Mouse (Mus musculus): ENCODE measurements around the gene Mrpl53.

Gene Mrpl53

DNA sequence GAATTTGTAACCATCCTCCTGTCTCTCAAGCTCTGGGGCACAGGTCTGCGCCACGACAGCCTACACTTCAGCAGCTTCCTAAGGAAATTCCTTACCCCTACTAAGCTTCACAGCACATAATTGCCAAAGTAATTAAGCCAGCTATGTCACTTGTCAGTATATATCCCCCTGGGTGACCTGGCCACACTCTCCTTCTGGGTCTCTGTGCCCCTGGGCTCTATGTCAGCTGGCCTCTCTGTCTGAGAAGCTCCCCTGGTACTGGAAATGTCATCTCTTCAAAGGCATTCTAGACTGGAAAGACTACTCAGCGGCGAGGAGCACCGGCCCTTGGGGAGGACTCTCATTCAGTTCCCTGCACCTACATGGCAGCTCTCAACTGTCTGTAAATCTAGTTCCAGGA is 14.1 kb downstream of the Mrpl53 start:
- DNase-seq, result no peak

DNA sequence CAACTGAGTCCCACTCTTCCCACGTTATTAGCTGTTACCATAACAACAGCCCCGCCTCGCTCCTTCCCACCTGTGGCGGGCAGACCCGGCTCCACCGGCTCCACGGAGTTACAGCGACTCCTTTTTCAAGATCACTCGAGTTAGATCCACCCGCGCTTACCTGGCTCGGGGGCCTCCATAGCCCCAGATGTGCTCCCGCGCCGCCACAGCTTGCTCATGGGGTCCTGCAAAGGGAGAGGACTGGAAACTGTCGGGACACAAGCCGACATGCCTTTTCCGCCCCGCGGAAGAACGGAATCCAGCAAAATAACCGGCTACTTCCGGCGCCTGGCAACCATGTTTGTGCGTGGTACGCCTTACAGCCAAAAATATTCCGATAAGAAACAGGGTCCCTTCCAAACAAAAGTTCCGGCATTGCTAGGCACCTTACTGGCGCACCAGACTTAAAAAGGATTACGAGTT is 16.0 kb downstream of the Mrpl53 start:
- peak; percentile 89 for DNase-seq

DNA sequence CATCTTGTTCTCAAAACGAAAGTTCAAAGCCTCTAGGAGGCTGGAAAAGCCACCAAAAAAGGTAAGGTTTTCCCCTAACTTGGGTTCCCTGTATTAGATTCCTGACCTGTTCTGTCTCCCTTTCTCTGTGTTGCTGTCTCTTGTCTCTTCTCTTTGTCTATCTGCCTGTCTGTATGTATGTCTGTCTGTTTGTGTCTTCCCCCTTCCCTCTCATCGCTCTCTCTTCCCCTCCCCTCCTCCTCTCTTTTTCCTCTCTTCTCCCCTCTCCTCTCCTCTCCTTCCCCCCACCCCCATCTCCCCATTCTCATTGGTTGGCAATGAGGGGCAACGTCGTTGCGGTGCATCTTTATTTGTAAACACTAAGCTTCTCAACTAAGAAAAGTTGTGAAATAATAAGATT is 16.5 kb downstream of the Mrpl53 start, which contains the start of gene Ino80b:
Gene Ino80b, minus strand, starts transcription at position 101 of the 400 bp plus-strand sequence.
- DNase-seq, result no peak

DNA sequence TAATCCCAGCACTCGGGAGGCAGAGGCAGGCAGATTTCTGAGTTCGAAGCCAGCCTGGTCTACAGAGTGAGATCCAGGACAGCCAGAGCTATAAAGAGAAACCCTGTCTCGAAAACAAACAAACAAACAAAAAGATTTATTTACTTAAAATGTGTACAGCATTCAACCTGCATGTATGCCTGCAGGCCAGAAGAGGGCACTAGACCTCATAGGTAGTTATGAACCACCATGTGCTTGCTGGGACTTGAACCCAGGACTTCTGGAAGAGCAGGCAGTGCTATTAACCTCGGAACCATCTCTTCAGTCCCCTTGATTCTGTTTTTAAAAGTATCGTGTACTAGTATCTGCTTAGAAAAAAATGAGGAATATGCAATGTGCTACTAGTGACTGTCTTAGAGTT is 18.6 kb downstream of the Mrpl53 start:
- DNase-seq, result no peak

DNA sequence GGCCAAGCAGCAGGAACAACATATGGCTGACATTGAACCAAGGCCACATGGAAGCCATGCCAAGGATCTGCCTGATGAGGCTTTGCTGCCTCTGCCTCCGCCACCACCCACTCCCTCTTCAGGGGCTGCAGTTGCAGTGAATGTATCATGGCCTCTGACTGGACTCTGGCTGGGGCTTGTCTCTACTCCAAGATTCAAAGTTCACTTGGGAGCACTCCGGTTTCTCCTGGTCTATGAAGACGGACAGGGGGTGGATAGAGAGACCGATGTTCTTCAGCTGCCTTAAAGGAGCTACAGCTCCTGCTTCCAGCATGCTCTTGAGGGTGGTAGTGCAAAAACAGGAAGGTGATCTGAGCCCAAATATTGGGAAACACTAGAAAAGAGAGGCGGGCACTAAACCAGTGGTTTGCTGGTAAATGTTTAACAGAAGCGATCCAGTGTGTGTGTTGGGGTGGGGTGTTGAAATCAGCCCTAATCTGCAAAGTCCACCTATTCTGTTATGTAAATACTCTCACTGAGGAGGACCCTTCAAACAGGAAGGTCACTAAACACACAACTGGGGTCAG is 22.7 kb downstream of the Mrpl53 start:
- no peak for DNase-seq

DNA sequence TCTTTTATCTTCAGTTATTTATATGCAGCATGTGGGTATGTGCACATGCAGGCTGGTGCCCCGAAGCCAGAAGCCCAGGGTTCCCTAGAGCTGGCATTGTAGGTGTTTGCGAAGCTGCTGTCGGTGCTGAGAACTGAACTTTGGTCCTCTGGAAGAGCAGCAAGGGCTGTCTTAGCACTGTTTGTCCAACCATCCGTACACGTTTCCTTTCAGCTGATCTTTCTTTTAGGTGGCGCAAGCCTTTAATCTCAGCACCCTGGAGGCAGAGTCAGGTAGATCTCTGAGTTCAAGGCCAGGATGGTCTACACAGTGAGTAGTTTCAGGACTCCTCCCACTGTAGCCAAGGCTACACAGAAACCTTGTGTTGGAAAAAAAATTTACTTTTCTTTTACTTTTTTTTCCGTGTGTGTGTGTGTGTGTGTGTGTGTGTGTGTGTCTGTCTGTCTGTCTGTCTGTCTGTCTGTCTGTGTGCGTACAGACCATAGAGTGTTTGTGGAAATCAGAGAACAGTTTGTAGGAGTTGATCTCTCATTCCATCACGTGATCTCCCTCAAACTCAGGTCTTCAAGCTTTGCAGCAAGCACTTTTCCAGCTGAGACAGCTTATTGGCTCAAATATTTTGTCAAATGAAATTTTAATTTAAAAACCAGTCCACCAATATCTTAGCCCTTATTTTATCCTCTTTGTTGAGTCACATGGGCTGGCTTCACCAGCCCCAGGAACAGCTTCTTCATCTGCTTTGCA is 23.5 kb downstream of the Mrpl53 start:
- DNase-seq, result no peak

DNA sequence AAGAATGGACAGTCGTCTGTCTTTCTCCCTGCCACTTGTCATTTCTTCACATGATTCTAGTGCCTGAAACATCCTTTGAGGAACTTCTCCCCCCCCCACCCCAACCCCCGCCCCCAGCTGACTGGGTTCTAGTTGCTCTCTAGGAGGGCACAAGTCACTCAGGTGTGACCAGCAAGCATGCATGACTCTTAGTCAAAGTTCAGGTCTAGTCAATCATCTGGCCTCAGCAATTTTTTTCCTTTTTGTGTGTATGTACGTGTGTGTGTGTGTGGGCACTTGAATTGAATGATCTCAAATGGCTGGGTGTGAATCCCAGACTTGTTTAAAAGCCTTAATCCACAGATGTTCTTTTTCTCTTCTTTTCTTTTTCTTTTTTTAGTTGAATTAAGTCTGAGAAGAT is 25.4 kb downstream of the Mrpl53 start:
- no peak for DNase-seq

DNA sequence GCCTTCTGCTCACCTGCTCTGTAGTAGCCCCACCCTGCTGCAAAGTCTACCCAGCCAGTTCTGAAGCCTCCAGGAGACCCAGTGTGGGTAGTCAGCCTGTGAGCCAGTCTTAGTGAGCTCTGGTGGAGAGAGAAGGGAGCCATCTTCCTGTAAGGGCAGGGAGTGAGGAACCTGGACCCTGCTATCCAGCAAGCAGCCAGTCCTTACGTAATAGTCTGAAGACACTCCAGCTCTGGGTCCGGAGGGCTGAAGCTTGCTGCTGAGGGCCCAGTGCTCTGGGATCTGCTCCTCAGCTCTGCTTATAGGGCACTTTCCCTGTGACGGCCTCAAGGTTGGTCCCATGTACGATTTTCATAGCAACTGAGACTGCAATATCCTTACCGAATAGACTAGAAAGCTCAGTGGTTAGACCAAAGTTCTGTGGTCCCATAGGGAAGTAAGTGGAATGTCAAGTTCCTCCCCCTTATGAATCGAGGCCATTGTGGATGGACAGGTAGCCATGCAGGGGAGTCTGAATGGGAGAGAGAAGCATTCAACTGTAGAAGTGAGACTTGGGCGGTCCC is 26.2 kb downstream of the Mrpl53 start, which contains the start of gene Rtkn:
Gene Rtkn, plus strand, starts transcription at position 513 of the 563 bp plus-strand sequence.
- DNase-seq, result no peak

DNA sequence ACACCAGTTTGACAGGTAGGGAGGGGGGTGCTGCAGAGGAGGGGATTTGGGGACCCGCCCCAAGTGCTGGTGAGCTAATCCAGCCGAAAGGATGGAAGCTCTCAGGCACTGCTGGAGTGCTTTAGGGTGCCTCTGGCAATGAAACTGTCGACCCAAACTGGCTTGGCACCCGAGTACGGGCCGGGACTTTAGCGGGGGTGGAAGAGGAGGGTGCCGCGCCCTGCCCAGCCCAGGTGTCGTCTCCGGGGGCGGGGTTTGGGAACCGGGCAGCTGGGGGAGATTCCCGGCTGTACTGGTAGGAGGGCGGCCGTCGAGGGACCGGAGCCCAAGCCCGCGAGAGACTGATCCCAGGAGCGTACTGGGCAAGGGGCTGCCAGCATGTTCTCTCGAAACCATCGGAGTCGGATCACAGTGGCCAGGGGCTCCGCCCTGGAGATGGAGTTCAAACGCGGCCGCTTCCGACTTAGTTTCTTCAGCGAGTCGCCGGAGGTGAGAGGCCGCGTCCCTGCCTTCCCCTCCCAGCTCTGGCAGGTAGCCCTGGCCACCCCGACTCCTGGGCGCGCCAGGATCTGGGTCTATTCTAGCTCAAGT is 26.8 kb downstream of the Mrpl53 start:
- peak; percentile 38 for DNase-seq

DNA sequence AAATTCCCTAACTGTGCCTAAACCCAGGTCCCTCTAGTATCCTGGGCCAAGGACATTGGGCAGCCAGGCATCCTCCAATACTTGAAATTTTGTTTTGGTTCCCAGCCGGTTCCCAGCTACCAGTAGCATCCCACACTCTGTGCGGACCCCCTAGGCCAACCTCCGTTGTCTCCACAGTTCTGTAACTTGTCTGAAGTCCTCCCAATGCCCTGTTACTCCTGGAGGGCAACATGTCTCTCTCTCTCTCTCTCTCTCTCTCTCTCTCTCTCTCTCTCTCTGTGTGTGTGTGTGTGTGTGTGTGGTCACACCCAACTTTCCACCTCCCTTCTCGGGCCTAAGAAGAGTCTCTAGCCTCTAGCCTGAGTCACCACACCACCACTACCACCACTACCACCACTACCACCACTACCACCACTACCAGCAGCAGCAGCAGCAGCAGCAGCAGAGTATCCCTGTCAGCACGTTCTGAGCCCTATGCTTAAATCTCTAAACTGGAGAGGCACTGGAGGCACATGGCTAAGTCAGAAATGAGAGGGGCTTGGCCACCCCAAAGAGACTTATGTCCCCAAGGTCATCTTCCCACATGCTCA is 27.5 kb downstream of the Mrpl53 start:
- DNase-seq, result no peak

DNA sequence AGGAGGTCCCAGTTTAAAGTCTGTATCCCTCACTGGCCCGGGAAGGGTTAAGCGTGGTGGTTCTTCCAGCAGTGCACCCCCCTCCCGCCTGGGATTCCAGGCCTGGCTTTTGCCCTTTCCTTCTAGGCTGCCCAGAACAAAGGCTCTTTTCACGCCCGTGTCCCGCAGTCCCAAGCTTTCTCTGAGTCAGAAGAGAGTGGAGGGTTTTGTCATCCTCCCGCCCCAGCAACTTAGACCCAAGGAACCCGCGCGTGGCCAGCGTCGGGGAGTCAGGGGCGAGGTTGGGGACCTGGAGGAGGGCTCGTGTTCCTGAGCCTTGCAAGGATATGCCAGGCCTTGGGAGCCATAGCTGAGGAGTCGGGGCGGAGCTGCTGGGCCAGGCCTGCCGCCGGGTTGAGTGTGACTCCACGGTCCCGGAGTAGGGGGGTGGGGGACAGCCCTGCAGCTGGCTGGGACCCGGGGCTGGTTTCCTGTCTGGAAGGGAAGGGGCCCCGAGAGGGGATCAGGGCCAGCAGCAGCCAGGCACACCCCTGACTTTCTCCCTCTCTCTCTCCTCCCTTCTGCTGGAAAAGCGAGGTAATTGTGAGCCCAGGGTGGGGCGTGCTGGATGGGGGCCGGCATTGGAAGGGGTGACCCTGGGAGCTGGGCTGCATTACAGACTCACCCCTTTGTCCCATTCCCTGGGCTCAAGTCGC is 28.2 kb downstream of the Mrpl53 start:
- DNase-seq, result peak; percentile 65

DNA sequence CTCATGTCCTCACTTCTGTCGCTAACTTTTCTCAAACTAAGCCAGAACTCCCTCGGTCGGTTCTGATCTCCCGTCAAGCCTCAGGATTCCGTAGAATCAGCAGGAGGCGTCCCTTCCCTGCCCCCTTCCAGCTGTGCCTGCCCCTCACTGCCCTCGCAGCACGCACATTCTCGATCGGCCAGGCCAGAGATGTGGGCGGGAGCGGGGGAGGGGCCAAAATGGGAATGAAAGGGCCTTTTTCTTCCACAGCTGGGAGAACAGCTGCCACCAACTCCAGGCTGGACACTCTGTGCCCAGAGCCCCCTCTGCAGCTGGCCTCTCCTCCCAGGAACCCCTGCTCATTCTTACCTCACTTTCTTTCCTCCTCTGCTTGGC is 28.7 kb downstream of the Mrpl53 start:
- peak; percentile 83 for DNase-seq

DNA sequence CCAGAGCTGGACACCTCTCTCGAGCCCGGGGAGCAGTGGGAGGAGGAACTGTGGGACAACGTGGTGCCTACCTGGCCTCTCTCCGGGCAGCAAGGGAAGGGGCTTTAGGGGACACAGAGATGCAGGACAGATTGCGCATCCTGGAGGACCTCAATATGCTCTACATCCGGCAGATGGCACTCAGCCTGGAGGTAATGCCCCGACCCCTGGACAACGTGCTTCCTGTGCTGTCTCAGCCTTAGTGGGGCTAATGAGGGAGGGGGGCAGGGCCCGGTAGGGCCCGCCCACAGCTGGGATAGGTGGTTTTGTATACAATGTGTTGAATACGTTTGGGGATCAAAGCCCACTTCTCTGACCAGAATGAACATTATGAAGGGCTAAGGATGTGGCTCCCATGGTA is 29.2 kb downstream of the Mrpl53 start:
- peak; percentile 43 for DNase-seq

DNA sequence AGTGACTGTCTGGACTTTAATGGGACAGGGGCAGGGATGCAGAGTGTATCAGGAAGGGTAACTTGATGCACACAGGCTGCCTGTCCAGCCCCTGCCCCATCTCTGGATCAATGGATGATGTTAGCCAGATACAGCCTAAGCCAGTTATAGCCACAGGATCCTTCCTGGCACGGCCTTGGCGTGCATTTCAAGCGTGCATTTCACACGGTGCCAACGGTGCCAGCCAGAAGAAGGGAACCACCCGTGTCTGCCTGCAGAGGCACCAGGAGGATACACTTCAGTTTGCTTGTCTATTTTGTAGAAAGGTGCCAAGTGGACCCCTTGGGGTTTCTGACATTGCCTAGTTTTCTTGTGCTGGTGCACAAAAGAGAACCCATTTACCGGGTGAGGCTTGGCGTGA is 31.2 kb downstream of the Mrpl53 start:
- no peak for DNase-seq

DNA sequence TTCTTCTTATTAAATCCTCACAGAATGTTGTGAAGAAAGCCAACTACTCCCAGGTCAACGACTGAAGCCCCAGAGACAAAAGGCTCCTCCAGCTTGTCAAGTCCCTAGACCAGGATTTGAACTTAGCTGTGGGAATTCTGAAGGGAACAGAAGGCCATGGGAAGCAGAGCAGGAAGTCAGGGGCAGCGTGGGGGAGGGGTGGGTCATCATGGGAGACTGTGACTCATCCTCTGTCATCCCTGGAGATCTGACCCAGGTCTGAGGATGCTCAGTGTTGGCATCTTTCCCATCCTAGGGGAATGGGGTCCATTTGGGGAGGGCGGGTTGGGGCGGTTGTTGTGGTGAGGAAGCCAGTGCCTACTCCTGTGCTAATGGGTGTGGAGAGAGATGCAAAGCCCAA is 32.8 kb downstream of the Mrpl53 start:
- DNase-seq, result no peak

DNA sequence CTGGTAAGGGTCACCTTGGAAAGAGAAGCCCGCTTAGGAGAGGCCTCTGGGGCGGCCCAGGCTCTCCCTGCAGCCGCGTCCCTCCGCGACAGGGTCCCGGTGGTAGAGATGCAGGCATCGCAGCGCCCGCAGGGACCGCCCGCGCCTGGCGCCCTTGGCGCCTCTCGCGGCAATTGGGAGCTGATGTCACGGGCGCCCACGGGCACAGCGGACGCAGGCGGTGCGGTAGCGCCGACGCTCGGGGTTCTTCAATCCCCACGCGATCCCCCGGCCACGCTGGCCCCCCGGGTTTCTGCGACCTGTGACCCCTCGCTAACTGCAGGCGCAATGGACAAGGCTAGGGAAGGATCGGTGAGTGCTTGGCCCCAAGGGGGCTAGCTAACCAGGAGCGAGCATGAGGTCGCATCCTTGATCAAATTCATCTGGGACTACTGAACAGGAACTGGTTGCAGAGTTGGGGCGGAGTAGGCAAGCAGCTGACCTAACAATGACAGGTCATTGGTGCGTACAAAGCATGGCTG is 33.4 kb downstream of the Mrpl53 start:
- DNase-seq, result no peak

DNA sequence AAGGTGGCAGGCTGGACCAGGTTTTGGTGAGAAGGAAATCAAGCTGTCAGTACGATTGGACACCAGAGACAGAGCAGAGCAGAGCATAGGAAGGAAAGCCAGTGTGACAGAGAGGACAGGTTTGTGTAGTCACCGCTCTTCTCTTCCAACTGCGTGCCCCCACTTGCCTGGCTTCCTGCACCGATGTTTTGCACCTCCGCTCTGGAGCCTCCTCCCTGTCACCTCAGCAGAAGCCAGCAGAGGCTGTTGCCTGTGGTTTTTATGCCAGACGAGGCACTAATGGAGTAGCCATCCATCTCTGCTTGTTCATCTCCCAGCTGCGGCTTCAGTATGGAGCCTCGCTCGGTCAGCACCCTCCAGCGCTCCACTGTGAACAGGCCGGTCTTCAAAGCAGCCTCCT is 34.0 kb downstream of the Mrpl53 start:
- no peak for DNase-seq

DNA sequence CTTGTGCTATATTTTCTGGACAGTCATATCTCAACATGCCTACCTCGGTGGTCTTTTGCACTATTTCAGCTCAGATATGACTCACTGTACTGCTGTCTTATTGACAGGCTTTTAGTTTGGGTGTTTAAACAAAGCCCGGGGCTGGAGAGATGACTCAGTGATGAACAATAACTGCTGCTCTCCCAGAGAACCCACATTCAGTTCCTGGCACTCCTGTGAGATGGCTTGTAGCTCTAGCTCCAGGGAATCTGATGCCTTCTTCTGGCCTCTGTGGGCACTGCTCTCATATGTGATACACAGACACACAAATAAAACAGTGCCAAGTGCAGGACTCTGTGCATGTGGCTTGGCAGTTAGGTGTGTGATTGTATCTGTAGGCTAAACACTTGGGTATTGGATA is 36.4 kb downstream of the Mrpl53 start:
- no peak for DNase-seq

DNA sequence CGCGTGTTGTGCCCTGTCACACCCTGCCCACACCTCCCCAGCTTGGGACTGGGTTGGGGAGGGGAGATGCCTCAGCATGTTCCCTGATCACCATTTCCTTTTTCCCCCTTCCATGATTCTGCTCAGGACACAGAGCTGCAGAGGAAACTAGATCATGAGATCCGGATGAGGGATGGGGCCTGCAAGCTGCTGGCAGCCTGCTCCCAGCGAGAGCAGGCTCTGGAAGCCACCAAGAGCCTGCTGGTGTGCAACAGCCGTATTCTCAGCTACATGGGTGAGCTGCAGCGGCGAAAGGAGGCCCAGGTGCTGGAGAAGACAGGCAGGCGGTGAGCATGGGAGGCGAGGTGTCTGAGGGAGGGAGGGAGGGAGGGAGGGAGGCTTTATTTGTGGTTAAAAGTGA is 37.0 kb downstream of the Mrpl53 start:
- DNase-seq, result no peak

DNA sequence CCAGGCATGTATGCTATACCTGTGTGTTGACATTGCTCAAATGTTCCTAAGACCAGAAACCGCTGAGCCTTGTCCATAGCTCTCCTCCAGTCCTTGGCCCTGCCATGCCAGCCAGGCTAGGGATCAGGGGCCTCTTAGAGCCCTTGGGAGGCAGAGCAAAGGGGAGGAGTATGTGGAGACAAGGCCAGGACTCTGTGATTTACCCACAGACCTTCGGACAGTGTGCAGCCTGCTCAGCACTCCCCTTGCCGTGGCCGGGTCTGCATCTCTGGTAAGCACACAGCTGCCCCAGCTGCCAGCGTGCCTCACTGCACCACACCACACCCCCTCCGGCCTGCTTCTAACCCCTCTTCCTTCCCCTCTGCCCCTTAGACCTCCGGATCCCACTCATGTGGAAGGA is 38.4 kb downstream of the Mrpl53 start:
- no peak for DNase-seq

DNA sequence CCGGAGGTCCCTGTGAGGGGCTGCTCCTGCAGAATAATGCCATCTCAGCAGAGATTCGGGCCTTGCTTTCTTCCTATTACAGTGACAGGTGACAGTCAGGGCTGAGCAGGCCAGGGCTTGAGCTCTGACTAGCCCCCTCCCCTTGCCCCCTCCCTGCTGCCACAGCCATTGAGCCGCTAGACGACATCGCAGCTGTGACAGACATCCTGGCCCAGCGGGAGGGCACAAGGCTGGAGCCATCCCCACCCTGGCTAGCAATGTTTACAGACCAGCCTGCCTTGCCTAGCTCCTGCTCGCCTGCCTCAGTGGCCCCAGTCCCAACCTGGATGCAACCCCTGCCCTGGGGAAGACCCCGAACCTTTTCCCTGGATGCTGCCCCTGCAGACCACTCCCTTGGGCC is 42.9 kb downstream of the Mrpl53 start:
- no peak for DNase-seq

DNA sequence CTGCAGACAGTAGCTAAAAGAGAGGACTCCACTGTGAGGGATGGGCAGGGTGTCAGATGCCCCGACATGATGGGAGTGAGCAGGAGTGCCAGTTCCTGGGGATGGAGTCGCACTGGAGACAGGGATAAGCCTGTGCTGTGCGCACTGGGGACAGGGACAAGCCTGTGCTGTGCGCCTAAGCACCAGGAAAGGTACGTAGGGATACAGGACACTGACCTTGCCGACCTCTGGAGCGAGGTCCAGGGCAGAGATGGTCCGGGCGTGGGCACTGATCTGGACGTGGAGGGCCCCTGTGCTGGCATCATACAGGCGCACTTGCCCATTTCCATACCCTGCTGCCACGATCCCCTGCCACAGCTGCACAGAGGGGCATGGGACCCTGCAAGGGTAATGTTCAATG is 44.2 kb downstream of the Mrpl53 start:
- DNase-seq, result no peak

DNA sequence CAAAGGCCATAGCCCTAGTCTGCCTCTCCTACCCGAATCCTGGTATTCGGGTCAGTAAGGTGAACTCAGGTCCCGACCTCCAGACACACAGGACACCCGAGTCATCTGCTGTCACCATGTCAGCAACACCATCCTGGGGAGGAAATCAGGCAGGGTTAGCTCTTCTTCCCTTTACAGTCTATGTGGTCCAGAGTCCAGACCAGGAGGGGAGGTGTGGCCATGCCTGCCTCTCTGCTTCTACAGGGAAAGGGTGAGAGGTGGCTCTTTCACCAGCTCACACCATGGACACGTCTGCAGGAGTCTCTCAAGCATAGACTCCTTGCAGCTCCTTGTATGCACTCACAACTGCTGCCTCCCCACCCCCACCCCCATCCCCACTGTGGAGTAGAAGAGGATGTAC is 44.6 kb downstream of the Mrpl53 start:
- no peak for DNase-seq

Measured in liver (tissue).